Mouse (Mus musculus): ENCODE measurements at regions not wholly inside any gene's neighbourhood (a gene's known extent, or its start where the extent isn't known, plus 50 kb on each side); places are given as distances from the start of the nearest gene placed in this dataset.

DNA sequence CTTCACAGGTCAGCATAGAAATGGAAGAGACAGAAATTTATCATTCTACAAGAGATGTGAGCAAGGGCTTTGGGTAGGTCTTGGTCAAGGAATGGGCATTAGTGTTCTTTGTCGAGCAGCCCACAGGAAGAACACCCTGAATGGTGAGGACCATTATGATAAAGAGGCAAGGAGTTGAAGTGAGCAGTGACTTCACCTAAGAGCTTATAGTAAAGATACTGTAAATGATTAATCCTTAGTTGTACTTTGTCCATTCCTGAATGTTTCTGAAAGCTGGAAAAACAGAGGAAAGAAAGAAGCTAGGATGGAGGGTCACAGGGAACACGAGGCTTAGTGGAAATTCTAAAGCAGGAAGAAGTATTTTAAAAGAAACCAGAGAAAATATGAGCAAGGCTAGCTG is 956.9 kb downstream of the Defb40 start:
- no peak for ATAC-seq (replicated peaks; ENCODE audit: insufficient number of reproducible peaks, low FRiP score, low TSS enrichment)
- no peak overlapping the region for H3K4me2 ChIP-seq
- H3K4me1 ChIP-seq (ENCODE audit: control insufficient read depth, insufficient read depth, low read length) = no peaks in the 10 kb centered on the region
- no peaks in the 10 kb centered on the region for H3K9me3 ChIP-seq (replicated peaks; ENCODE audit: control insufficient read depth, low read length)
- H3K36me3 ChIP-seq (ENCODE audit: control insufficient read depth, insufficient read depth, low read length) = no peaks in the 10 kb centered on the region
- no peak overlapping the region for H3K27ac ChIP-seq (ENCODE audit: low read depth, low read length)
- no peak overlapping the region for H3K4me3 ChIP-seq (ENCODE audit: low read depth, low read length)
- H3K9ac ChIP-seq (ENCODE audit: low read depth, low read length) = no peak overlapping the region
- 68% methylated on average over 2 of the region's 2 CpGs for WGBS (ENCODE audit: insufficient replicate concordance)
- no peaks in the 10 kb centered on the region for H3K27me3 ChIP-seq (ENCODE audit: control insufficient read depth, insufficient read depth, low read length)

GRCm38 (mm10) chr8:18007567-18007966 is 970.5 kb downstream of the Defb40 start:
- Histone ChIP-seq H3K4me2 (no peak overlapping the region), H3K27ac (ENCODE audit: low read depth, low read length) (no peak overlapping the region), H3K4me1 (ENCODE audit: control insufficient read depth, insufficient read depth, low read length) (no peaks in the 10 kb centered on the region), H3K4me3 (ENCODE audit: low read depth, low read length) (no peak overlapping the region), H3K27me3 (ENCODE audit: control insufficient read depth, insufficient read depth, low read length) (no peaks in the 10 kb centered on the region), H3K36me3 (ENCODE audit: control insufficient read depth, insufficient read depth, low read length) (no peaks in the 10 kb centered on the region), H3K9ac (ENCODE audit: low read depth, low read length) (no peak overlapping the region), H3K9me3 (replicated peaks; ENCODE audit: control insufficient read depth, low read length) (no peaks in the 10 kb centered on the region)
- ATAC-seq (replicated peaks; ENCODE audit: insufficient number of reproducible peaks, low FRiP score, low TSS enrichment) = no peak
- WGBS (ENCODE audit: insufficient replicate concordance) = 78% methylated on average over 4 of the region's 4 CpGs

GRCm38 (mm10) chr8:18005660-18006059 is 972.4 kb downstream of the Defb40 start:
- 78% methylated on average over 2 of the region's 2 CpGs for WGBS (ENCODE audit: insufficient replicate concordance)
- no peak for ATAC-seq (replicated peaks; ENCODE audit: insufficient number of reproducible peaks, low FRiP score, low TSS enrichment)

GRCm38 (mm10) chr8:18000750-18001149 is 977.3 kb downstream of the Defb40 start:
- ATAC-seq (replicated peaks; ENCODE audit: insufficient number of reproducible peaks, low FRiP score, low TSS enrichment) = no peak
- H3K9ac ChIP-seq (ENCODE audit: low read depth, low read length) = no peak overlapping the region
- WGBS (ENCODE audit: insufficient replicate concordance) = 78% methylated on average over 5 of the region's 5 CpGs
- no peaks in the 10 kb centered on the region for H3K36me3 ChIP-seq (ENCODE audit: control insufficient read depth, insufficient read depth, low read length)
- no peaks in the 10 kb centered on the region for H3K9me3 ChIP-seq (replicated peaks; ENCODE audit: control insufficient read depth, low read length)
- no peaks in the 10 kb centered on the region for H3K27me3 ChIP-seq (ENCODE audit: control insufficient read depth, insufficient read depth, low read length)
- no peak overlapping the region for H3K4me2 ChIP-seq
- no peak overlapping the region for H3K4me3 ChIP-seq (ENCODE audit: low read depth, low read length)
- H3K27ac ChIP-seq (ENCODE audit: low read depth, low read length) = no peak overlapping the region
- no peaks in the 10 kb centered on the region for H3K4me1 ChIP-seq (ENCODE audit: control insufficient read depth, insufficient read depth, low read length)

More at GRCm38 (mm10) chr8:18005660-18006059, 972.4 kb downstream of the Defb40 start:
- H3K4me2 ChIP-seq = no peak overlapping the region
- H3K9ac ChIP-seq (ENCODE audit: low read depth, low read length) = no peak overlapping the region
- no peaks in the 10 kb centered on the region for H3K27me3 ChIP-seq (ENCODE audit: control insufficient read depth, insufficient read depth, low read length)
- no peaks in the 10 kb centered on the region for H3K36me3 ChIP-seq (ENCODE audit: control insufficient read depth, insufficient read depth, low read length)
- no peaks in the 10 kb centered on the region for H3K4me1 ChIP-seq (ENCODE audit: control insufficient read depth, insufficient read depth, low read length)
- H3K27ac ChIP-seq (ENCODE audit: low read depth, low read length) = no peak overlapping the region
- H3K4me3 ChIP-seq (ENCODE audit: low read depth, low read length) = no peak overlapping the region
- H3K9me3 ChIP-seq (replicated peaks; ENCODE audit: control insufficient read depth, low read length) = no peaks in the 10 kb centered on the region

DNA sequence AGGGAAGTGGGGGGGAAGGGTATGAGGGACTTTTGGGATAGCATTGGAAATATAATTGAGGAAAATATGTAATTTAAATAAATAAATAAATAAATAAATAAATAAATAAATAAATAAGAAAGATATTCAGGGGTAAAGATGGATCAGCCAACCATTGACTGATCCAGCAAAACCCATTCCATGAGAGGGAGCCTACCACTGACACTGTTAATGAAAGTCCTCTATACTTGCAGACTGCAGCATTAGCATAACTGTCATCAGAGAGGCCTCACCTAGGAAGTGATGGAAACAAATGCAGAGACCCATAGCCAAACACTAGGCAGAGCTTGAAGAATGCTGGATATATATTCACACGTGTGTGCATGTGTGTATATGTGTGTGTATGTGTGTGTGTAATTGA is 993.3 kb downstream of the Defb40 start:
- no peaks in the 10 kb centered on the region for H3K9me3 ChIP-seq (replicated peaks; ENCODE audit: control insufficient read depth, low read length)
- no peaks in the 10 kb centered on the region for H3K36me3 ChIP-seq (ENCODE audit: control insufficient read depth, insufficient read depth, low read length)
- WGBS (ENCODE audit: insufficient replicate concordance) = 59% methylated on average over 1 of the region's 1 CpGs
- no peak for ATAC-seq (replicated peaks; ENCODE audit: insufficient number of reproducible peaks, low FRiP score, low TSS enrichment)
- no peak overlapping the region for H3K4me2 ChIP-seq
- no peak overlapping the region for H3K4me3 ChIP-seq (ENCODE audit: low read depth, low read length)
- H3K9ac ChIP-seq (ENCODE audit: low read depth, low read length) = no peak overlapping the region
- H3K27ac ChIP-seq (ENCODE audit: low read depth, low read length) = no peak overlapping the region
- H3K4me1 ChIP-seq (ENCODE audit: control insufficient read depth, insufficient read depth, low read length) = no peaks in the 10 kb centered on the region
- no peaks in the 10 kb centered on the region for H3K27me3 ChIP-seq (ENCODE audit: control insufficient read depth, insufficient read depth, low read length)

DNA sequence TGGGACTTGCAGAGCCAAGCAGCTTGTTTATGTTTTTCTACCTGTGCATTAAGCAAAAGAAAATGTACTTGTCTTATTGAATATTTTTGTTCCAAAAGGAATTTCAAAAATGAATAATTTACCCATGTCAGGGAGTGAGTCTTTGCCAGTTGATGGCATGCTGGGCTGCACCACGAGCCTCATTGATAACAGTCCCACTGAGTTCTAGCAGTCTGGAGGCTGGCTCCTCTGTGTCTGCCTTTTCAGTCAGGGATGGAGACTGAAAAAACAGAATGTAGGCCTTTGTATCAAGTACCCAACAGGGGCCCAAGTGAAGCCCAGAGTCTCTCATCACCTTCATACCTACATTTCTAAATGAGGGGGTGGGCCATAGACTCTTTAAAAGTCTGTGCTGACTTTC is 1029.2 kb downstream of the Defb40 start:
- Histone ChIP-seq H3K9me3 (replicated peaks; ENCODE audit: control insufficient read depth, low read length) (no peaks in the 10 kb centered on the region), H3K27me3 (ENCODE audit: control insufficient read depth, insufficient read depth, low read length) (no peaks in the 10 kb centered on the region), H3K36me3 (ENCODE audit: control insufficient read depth, insufficient read depth, low read length) (no peaks in the 10 kb centered on the region), H3K4me2 (no peak overlapping the region), H3K4me1 (ENCODE audit: control insufficient read depth, insufficient read depth, low read length) (no peaks in the 10 kb centered on the region), H3K27ac (ENCODE audit: low read depth, low read length) (no peak overlapping the region), H3K9ac (ENCODE audit: low read depth, low read length) (no peak overlapping the region), H3K4me3 (ENCODE audit: low read depth, low read length) (no peak overlapping the region)
- no peak for ATAC-seq (replicated peaks; ENCODE audit: insufficient number of reproducible peaks, low FRiP score, low TSS enrichment)
- WGBS (ENCODE audit: insufficient replicate concordance) = 41% methylated on average over 1 of the region's 1 CpGs

DNA sequence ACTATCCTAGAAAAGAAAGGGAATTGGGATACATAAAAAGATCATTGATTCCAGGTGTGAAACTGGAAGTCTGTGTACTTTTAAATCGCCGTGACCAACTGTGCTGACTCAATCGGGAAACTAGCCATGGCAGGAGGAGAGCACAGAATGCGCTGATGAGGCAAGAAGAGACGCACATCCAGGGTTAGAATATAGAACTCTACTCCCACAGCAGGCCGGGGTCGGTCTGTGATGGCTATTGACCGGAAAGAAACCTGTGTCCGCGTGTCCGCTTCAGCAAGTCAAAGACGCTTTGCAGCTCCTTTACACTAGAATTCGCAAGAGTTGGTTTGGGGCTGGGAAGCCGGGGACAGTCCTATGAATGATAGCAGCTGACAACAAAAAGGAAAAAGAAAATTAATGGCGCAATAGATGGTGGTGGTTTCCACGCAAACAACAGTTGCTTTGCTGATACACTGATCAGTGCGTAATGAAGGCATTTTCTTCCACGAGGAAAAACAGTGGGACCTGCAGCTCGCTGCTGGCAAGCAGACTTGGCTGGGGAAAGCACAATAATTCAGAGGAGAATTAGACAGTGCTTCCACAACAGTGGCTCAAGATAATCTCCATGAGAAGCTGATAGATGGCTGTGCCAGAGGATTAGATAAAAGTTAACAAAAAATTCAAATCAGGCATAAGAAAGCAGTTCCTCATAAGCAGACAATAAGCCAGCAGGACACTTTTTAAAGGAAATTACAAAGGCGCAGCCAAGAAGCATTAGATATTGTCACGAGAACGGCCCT is 1029.8 kb downstream of the Defb40 start:
- Histone ChIP-seq H3K27ac (ENCODE audit: low read depth, low read length) (no peak overlapping the region), H3K4me2 (no peak overlapping the region), H3K4me3 (ENCODE audit: low read depth, low read length) (no peak overlapping the region), H3K27me3 (ENCODE audit: control insufficient read depth, insufficient read depth, low read length) (no peaks in the 10 kb centered on the region), H3K36me3 (ENCODE audit: control insufficient read depth, insufficient read depth, low read length) (no peaks in the 10 kb centered on the region), H3K9ac (ENCODE audit: low read depth, low read length) (no peak overlapping the region), H3K9me3 (replicated peaks; ENCODE audit: control insufficient read depth, low read length) (no peaks in the 10 kb centered on the region), H3K4me1 (ENCODE audit: control insufficient read depth, insufficient read depth, low read length) (no peaks in the 10 kb centered on the region)
- ATAC-seq (replicated peaks; ENCODE audit: insufficient number of reproducible peaks, low FRiP score, low TSS enrichment) = no peak
- WGBS (ENCODE audit: insufficient replicate concordance) = 84% methylated on average over 22 of the region's 22 CpGs

GRCm38 (mm10) chr8:17934696-17935095 is 1043.4 kb downstream of the Defb40 start:
- H3K27me3 ChIP-seq (ENCODE audit: control insufficient read depth, insufficient read depth, low read length) = no peaks in the 10 kb centered on the region
- H3K9ac ChIP-seq (ENCODE audit: low read depth, low read length) = no peak overlapping the region
- H3K9me3 ChIP-seq (replicated peaks; ENCODE audit: control insufficient read depth, low read length) = no peaks in the 10 kb centered on the region
- H3K4me2 ChIP-seq = no peak overlapping the region
- no peak for ATAC-seq (replicated peaks; ENCODE audit: insufficient number of reproducible peaks, low FRiP score, low TSS enrichment)
- H3K27ac ChIP-seq (ENCODE audit: low read depth, low read length) = no peak overlapping the region
- H3K36me3 ChIP-seq (ENCODE audit: control insufficient read depth, insufficient read depth, low read length) = no peaks in the 10 kb centered on the region
- no peak overlapping the region for H3K4me3 ChIP-seq (ENCODE audit: low read depth, low read length)
- no peaks in the 10 kb centered on the region for H3K4me1 ChIP-seq (ENCODE audit: control insufficient read depth, insufficient read depth, low read length)

GRCm38 (mm10) chr8:17909316-17909715 is 1068.7 kb downstream of the Defb40 start:
- Histone ChIP-seq H3K4me2 (no peak overlapping the region), H3K27me3 (ENCODE audit: control insufficient read depth, insufficient read depth, low read length) (no peaks in the 10 kb centered on the region), H3K27ac (ENCODE audit: low read depth, low read length) (no peak overlapping the region), H3K36me3 (ENCODE audit: control insufficient read depth, insufficient read depth, low read length) (no peaks in the 10 kb centered on the region), H3K4me3 (ENCODE audit: low read depth, low read length) (no peak overlapping the region), H3K9me3 (replicated peaks; ENCODE audit: control insufficient read depth, low read length) (no peaks in the 10 kb centered on the region), H3K4me1 (ENCODE audit: control insufficient read depth, insufficient read depth, low read length) (no peaks in the 10 kb centered on the region), H3K9ac (ENCODE audit: low read depth, low read length) (no peak overlapping the region)
- no peak for ATAC-seq (replicated peaks; ENCODE audit: insufficient number of reproducible peaks, low FRiP score, low TSS enrichment)
- 86% methylated on average over 15 of the region's 15 CpGs for WGBS (ENCODE audit: insufficient replicate concordance)
